Mouse (Mus musculus) kidney, adult 18-20 months (tissue): ENCODE data around the gene Olfr1348.

Experiments used
- DNase-seq: peaks from one replicate; pipeline ENCODE4 v3.0.0; 2021

The Olfr1348 gene

GRCm38 (mm10) chr7:6508648-6509047 is at the start of gene Olfr1348:
Gene Olfr1348 (minus strand): TSS chr7:6508748.
- DNase-seq = no peak

DNA sequence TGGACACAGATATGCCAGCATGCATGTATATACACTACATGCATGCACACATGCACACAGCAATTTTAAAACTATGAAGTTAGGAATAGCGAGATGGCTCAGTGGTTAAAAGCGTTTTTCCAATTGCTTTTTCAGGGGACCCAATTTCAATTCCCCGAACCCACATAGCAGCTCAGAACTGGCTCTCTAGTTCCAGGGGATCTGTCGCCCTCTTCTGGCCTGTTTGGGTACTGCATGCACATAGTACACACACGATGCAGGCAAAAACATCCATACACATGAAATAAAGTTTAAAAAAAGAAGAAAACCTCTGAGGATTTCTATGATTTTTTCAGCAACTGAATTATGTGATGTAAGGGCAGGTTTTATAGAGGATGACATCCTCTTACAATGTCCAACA is 17.6 kb upstream of the Olfr1348 start:
- peak; percentile 33 for DNase-seq

GRCm38 (mm10) chr7:6525001-6525400 is 16.5 kb upstream of the Olfr1348 start:
- DNase-seq = no peak

DNA sequence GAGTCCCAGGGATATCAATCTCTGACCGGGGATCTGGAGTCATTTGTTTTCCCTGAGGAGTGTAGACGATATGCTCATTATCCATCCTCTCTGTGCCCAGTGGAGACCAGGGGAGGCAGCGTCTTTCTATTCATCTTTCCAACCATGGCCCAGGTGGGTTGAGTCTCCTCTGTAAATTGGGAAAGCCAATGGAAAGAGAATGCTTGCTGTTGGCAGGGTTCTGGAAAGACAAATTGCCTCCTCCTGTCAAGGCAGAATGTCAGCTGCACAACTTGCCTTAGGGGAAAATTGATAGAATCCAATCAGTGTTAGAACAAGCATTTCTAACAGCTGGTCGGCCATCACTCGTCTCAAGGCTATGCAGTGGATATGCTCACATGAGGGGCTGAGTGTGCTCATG is 14.3 kb upstream of the Olfr1348 start, which contains the start of gene Olfr1349:
TSS of gene Olfr1349 (minus strand) at position 101 of the 400 bp plus-strand sequence.
- DNase-seq = no peak

- no peak for DNase-seq
These were observed 13.1 kb upstream of the Olfr1348 start for GRCm38 (mm10) chr7:6521666-6522065.

DNA sequence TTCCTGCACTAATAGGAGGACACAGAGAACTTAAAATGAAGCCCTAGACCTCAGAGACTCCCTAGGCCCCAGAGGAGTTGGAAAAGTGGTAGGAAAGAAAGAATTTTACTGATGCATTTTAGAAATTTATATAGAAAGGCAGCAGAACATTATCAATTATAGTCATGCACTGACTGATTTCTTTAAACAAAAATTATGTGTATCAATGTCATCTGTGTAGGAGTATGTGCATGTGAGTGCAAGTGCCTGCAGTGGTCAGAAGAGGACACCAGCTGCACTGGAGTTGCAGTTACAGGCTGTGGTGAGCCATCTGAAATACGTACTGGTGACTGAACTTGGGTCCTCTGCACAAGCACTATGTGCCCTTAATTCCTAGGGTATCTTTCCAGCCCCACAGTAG is 8.9 kb downstream of the Olfr1348 start, which contains the start of gene Olfr1347:
TSS of gene Olfr1347 (minus strand) at position 101 of the 400 bp plus-strand sequence.
- DNase-seq = no peak

DNA sequence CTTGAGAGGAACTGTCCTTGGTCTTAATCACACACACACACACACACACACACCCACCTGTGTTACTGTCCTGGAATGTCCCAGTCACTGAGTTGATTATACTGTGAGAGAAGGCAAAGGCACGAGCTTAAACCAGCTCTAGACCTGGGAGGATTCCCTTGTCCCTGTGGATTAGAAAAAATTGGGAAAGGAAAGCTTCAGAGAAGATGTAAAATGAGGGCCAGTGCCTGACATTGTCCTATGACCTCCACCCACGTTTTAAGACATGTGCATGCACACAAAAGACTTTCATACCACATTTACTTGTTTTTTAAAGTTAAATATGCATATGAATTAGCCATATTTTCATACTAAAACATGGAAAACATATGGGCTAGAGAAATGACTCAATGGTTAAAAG is 21.7 kb downstream of the Olfr1348 start, which contains the start of gene Olfr5:
TSS of gene Olfr5 (minus strand) at position 101 of the 400 bp plus-strand sequence.
- no peak for DNase-seq

- DNase-seq = peak; percentile 36
These were observed 30.9 kb downstream of the Olfr1348 start for GRCm38 (mm10) chr7:6477633-6478032.

GRCm38 (mm10) chr7:6466951-6467350 is 41.6 kb downstream of the Olfr1348 start, which contains the start of gene Olfr1346:
Gene Olfr1346 (plus strand): TSS chr7:6467101.
- DNase-seq = no peak

GRCm38 (mm10) chr7:6456399-6456798 is 52.1 kb downstream of the Olfr1348 start:
- no peak for DNase-seq

- DNase-seq = no peak
These were observed 52.7 kb downstream of the Olfr1348 start, which contains the start of gene Olfr1336 for GRCm38 (mm10) chr7:6455868-6456267. Gene Olfr1336 (plus strand): TSS chr7:6456168.
